Mouse (Mus musculus): Measurements from ENCODE around the gene Abcc4.
A peak's percentile ranks its signal among the peaks of the same experiment; 100 is the strongest.
"Not testable (repeated sequence)": the region's sequence is repeated elsewhere in the genome, so short reads cannot be mapped to it uniquely, and the experiment has no call there.

Abcc4 gene

DNA sequence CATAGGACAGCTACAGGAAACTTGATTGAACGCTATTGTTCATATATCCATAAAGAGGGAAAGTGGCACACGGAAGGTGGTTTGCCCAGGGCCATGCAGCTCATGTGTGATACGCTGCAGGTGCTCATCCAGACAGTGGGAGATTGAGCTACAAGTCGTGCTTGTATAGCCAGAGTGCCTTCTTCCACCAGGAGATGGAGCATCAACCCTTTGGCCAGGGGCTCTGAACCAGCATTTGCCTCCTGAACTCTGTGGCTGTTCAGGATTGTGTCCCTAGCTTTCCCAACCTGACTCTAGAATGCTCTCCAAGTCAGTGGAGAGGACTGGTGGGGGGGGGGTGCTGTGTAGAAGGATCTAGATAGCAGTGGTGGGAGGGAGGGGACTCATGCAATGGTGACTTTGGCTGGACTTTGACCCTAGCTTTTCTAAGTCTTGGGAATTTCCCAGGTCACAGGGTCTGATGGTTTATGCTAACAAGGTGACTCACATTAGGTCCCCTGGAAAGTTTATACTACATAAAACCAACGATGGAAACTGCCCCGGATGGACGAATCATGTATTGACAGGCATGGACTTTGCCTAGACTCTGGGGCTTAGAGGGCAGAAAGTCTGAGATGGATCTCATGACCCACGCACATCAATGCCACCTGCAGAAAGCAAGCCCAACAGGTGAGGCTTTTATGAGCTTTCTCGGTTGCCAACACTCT lies 27.6 kb downstream of the Abcc4 start:
- DNase-seq (ENCODE audit: low spot score): no peak

DNA sequence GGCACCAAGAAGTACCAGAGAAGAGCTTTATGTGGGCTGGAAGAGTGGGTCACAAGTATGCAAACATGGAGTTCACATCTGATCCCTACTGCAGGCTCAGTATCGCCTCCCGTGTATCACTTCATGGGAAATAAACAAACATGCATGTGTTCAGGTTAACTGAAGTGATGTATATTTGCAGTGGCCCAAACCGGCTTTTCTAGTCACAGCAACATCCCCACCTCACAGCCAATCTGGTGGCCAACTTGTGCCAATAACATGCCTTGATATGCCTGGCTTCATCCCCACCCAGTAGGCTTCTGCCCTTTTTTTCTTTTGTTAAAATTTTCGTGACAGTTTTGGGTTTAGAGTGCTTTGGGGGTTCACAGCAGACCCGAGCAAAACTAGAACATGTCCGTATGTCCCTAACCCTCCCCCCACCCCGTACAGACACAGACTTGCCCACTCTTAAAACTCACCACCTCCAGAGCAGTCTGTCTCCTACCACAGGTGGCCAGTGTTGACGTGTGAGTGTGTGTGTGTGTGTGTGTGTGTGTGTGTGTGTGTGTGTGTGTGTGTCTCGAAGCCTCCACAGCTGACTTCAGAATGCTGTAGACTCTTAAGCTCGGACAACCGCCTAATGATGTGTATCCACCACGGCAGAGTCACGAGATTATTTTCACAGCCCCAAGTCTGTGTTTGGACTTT lies 29.6 kb downstream of the Abcc4 start:
- DNase-seq (ENCODE audit: low spot score): no peak

GRCm38 (mm10) chr14:118674705-118675139 lies 31.3 kb downstream of the Abcc4 start:
- DNase-seq (ENCODE audit: low spot score): no peak

DNA sequence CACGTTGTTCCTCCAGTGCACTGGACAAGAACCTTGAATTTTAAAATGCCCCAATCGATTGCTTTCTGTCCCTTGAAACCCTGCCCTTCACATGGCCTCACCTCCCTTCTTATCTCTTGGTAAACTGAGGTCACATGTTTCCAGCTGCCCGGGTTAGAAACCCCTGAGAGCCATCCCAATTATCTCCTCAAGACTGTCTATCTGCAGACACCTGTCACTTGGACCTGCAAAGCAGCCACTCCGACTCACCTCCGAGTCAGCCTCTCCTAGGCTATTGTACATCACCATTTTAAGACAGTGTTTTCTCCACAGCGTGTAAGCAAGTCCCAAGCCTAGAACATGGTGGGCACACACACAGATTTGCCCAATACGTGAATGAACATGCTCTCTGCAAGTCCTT lies 31.8 kb downstream of the Abcc4 start:
- no peak for DNase-seq (ENCODE audit: low spot score)

DNA sequence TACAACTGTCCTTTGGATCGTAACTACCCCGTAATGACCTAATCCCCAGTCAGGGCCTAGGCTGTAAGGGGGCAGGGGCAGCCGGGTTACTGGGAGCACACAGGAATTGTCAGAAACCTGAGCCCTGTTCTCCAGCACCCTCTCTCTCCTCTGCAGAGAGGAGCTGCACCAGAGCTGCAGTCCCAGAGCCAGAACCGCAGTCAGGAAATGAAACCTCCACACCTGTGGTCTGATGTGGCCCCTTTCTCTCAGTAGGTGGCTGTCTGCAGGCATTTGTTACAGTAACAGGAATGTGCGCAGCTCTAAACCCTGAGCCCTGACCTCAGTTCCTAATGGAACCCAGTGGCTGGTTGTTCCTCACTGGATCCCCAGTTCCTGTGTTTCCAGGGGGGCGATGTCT lies 32.5 kb downstream of the Abcc4 start:
- DNase-seq (ENCODE audit: low spot score): no peak

DNA sequence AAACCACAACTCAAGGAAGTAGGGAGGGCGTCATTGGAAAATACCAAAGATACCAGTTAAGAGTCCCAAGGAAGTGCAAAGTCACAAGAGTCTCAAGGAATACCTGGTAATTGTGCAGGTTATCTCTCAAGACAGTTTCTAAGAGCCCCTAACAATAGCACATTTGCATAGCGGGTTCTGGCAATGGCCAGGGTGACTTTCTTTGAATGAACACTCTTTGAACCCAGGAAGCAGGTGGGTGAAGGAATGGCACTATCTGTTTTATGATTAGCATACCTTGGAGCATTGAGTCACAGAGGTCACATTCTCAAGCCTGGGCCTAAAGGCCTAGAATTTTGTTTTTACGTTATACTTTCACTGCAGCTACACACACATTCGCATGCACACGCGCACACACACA lies 33.1 kb downstream of the Abcc4 start:
- not testable (repeated sequence) for DNase-seq (ENCODE audit: low spot score)

GRCm38 (mm10) chr14:118667499-118667898 lies 38.5 kb downstream of the Abcc4 start:
- no peak for DNase-seq (ENCODE audit: low spot score)

GRCm38 (mm10) chr14:118664661-118665060 lies 41.4 kb downstream of the Abcc4 start:
- no peak for DNase-seq (ENCODE audit: low spot score)

DNA sequence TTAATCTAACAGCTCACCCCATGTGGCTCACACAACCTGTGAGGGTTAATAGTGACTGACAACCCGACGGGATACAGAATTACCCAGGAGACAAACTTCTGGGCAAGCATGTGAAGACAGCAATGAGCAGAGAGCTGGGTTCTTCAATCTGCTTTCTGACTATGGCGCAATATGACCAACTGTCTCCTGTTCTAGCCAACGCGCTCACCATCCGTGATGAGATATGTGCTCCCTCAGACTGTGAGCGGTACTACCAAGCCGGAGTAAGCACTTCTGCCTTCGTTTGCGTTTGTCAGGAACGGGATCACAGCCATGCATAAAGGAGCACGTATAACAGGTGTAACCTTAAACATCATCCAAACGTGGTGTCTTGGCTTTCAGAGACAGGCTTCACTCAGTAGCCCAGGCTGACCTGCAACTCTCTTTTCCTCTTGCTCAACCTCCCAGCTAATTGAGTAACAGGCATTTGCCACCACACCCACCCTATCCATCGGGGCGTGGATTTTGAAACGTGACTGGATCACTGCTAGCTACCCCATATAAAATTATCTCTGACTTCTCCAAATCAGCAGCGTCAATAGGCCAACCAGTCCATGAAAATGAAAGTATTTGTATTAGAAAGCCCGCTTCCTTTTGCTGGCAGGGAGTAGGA lies 43.3 kb downstream of the Abcc4 start:
- no peak for DNase-seq (ENCODE audit: low spot score)

DNA sequence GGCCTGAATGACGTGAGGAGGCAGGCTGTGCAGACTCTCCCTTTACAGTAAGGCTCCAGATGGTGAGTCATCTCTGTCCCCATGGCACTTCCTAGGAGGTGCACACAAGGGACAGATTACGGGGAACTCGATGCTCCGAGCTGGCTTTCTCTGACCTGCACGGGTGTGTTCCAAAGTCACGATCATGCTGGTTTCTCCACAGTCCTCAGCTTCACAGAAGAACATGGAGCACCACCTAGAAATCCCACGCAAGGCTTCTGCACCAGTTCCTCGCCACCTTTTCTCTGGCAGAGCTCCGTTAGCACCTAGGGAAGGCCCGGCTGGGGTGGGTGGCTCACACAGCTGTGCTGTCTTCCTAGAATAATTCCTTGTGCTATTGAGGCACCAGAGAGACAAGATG lies 43.9 kb downstream of the Abcc4 start:
- DNase-seq (ENCODE audit: low spot score): peak; percentile 65

- no peak for DNase-seq (ENCODE audit: low spot score)
Observed at GRCm38 (mm10) chr14:118659230-118659629, 46.8 kb downstream of the Abcc4 start.

- no peak for DNase-seq (ENCODE audit: low spot score)
Observed at GRCm38 (mm10) chr14:118658328-118658692, 47.7 kb downstream of the Abcc4 start.

DNA sequence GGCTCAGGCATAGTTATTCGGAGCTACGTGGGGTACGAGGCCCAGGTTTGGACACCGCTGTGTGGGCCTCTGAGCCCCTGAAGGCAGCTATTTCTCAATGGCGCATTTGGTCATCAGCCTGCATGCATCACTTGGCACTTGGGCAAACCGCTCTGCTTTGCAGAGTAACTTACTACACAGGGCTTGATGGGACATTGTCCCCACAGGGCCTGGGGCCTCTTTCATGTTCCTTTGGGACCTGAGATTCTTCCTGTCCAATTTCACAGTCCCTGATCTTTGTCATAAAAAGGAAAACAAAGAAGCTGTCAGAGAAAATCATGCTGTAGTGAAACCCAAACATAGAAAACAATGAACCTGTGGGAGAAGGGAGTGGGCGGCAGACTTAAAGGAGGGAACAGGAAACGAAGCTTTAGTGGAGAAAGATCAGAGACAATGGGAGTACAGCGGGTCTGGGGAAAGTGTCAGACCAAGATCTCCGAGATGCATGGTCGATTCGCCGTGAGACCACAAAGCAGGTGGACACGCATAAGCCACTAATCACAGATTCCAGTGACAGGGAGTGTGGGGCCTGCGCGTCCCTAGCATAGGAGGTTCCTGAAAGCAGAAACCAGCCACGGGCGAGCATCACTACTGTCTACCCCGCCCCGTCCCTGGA lies 48.2 kb downstream of the Abcc4 start:
- no peak for DNase-seq (ENCODE audit: low spot score)

DNA sequence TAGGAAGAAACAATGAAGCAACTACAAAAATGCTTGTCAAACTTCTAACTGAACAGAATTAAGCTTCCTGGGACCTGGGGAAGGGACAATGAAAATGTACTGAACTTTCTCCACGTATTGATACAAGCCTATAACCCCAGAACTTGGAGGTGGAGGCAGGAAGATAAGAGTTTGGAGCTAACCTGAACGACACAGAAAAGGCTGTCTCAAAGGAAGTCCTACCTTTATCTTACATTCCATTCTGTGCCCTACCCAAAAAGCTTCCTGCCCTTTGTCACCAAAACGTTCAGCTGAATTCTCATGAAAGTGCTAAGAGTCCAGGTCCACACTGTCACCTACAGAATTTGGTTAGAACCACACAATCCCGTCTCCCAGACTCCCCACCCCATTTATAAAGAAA lies 48.8 kb downstream of the Abcc4 start:
- no peak for DNase-seq (ENCODE audit: low spot score)

DNA sequence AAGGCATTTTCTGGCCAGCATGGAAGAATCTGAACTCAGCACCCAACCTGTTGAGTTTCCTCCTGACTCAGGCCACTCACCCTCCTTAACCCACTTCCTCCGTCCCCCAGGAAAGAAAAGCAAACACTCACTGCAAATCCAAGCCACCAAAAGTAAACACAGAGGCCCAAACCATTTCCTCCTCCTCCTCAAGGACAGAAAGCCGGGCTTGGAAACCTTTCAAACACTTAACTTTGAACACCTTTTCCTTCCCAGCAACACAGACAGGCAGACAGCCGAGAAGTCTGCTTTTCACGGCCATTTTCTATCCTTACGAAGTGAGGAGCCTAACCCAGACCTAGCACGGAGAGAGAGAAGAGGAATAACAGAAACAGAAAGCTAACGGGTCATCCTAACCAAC lies 50.0 kb downstream of the Abcc4 start:
- no peak for DNase-seq (ENCODE audit: low spot score)

DNA sequence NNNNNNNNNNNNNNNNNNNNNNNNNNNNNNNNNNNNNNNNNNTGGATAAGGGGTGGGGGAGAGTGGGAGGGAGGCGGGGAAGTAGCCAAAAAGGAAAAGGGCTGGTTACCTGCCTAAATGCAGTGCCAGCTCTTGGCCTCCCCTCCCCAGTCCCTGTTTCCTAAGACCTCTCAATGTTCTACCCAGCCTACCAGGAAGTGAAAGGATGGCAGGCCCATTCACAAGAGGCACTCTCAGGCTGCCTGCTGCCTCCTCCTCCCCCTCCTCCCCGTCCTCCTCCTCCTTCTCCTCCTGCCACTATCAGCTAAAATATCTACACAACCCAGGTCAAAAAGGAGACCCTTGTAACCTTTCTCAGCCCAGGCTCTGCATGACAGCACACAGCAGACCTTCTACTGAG lies 51.1 kb downstream of the Abcc4 start:
- no peak for DNase-seq (ENCODE audit: low spot score)

- DNase-seq (ENCODE audit: low spot score): no peak
Observed at GRCm38 (mm10) chr14:118651704-118652439, 54.1 kb downstream of the Abcc4 start.

DNA sequence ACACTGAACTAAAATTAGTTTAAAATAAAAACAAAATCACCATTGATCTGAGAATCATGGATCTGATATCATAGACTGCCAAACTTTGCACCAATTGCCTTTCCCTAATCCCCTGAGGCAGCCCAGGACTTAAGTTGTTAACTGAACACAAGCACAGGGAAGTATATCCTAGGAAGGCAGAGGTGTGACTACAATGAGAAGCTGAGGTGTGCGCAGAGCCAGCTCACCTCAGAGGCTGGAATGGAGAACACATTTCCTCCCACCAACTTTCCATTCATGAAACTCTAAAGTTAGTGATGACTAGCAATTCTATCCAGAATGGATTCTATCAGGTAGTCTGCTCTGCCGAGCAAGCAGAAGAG lies 56.1 kb downstream of the Abcc4 start:
- no peak for DNase-seq (ENCODE audit: low spot score)

- DNase-seq (ENCODE audit: low spot score): no peak
Observed at GRCm38 (mm10) chr14:118649199-118649894, 56.7 kb downstream of the Abcc4 start.

DNA sequence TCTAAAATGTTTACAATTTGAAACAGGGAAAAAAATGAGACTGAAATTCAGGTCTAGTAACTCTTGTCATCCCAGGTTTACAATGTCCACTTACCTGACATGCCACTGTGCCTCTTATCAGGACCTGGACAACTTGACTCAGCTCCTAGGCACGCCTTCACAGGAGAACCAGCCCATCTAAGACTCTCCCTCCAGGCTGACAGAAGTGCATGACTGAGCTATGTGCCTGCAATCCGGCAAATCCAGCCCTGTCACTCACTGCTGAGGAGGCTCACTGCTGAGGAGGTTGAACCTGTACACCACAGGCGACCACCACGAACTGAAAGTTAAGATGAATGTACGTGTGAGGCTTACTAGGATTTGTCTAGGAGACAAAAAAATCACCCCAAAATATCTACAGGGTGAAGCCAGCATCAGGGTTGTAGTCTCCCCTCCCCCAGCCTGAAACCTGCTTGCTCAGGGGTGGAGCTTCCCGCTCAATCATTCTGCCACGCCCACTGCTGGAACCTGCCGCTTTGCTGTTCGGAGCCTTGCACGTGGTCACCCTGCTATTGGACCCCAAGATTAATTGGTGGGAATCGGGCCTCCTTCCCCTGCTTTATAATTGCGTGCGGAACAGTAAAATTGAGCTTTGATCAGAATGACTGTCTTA lies 63.0 kb downstream of the Abcc4 start:
- DNase-seq (ENCODE audit: low spot score): not testable (repeated sequence)

DNA sequence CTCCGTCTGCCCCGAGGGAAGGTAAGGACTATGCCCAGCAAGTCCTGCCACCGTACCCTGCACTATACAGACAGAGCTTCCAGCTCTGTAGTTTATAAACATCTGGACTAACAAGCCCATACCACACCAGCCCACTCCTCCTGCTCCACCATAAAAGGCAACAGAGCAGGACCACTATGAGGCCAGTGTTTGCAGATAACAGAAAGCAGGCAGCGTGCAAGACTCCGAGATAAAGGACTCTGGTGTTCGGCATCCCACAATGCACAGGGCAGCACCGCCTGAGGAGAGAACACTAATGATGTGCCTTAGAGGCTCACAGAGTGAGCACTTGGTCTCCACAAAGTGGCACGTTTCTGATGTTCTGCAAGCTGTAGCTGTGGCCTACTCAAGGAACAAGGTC lies 63.9 kb downstream of the Abcc4 start:
- DNase-seq (ENCODE audit: low spot score): no peak

All from left cerebral cortex, adult 11 months (tissue).